Mouse (Mus musculus) adrenal gland, postnatal 36 days (tissue): Measurements from ENCODE around the gene Trit1. TPM values are rescaled to one million over a fixed set of nuclear protein-coding genes. Genes with fewer than 3 reads are reported as not detected.
"Not testable (repeated sequence)": the region's sequence is repeated elsewhere in the genome, so short reads cannot be mapped to it uniquely, and the experiment has no call there.

Experiments
- DNase-seq, 2 experiments: peaks; one replicate each; pipeline ENCODE4 v3.0.0; 2021; ENCODE audit warnings: mixed read lengths in 1 of 2
- long read RNA-seq, 2 experiments: library from polyadenylated mRNA; stranded (forward); transcript quantifications; one replicate each; pipeline ENCODE4 v2.0.0; 2021; ENCODE audit warnings: borderline sequencing depth in 2 of 2
- total RNA-seq, 2 experiments: library from RNA; stranded (reverse); gene quantifications; 2 replicates each; pipeline ENCODE4 v1.2.3; 2021

The Trit1 gene
- total RNA-seq = 10 to 100 TPM; 25.2 to 25.7 TPM
- long read RNA-seq, experiment 1, transcript Trit1-201 (11 exons, 2,074 nt) = major isoform, 21 of 31 reads
- long read RNA-seq, experiment 1, partial matches to known transcripts = 1 of 31 reads
- long read RNA-seq, experiment 1, other reads (novel, unspliced or antisense) = 7 of 31 reads
- long read RNA-seq, experiment 2, partial matches to known transcripts = 0 of 5 reads
- long read RNA-seq, experiment 2, other reads (novel, unspliced or antisense) = 3 of 5 reads

GRCm38 (mm10) chr4:123016451-123016957 is at the start of gene Trit1:
Trit1 (plus strand) TSS chr4:123016597.
- DNase-seq = peak; percentile 95

- no peak for DNase-seq
These were observed 48.3 kb upstream of the Trit1 start for GRCm38 (mm10) chr4:122968106-122968505.

GRCm38 (mm10) chr4:122971191-122971590 is 45.2 kb upstream of the Trit1 start:
- DNase-seq = no peak

- DNase-seq = no peak
These were observed 44.8 kb upstream of the Trit1 start for GRCm38 (mm10) chr4:122971646-122972045.

- no peak for DNase-seq
These were observed 44.3 kb upstream of the Trit1 start for GRCm38 (mm10) chr4:122972056-122972455.

- no peak for DNase-seq
These were observed 41.3 kb upstream of the Trit1 start for GRCm38 (mm10) chr4:122974976-122975520.

GRCm38 (mm10) chr4:122976885-122977284 is 39.5 kb upstream of the Trit1 start:
- no peak for DNase-seq

- DNase-seq = no peak
These were observed 37.5 kb upstream of the Trit1 start for GRCm38 (mm10) chr4:122978850-122979249.

- no peak for DNase-seq
These were observed 36.6 kb upstream of the Trit1 start for GRCm38 (mm10) chr4:122979826-122980225.

- DNase-seq = no peak
These were observed 35.7 kb upstream of the Trit1 start for GRCm38 (mm10) chr4:122980684-122981083.

GRCm38 (mm10) chr4:122981238-122981637 is 35.2 kb upstream of the Trit1 start:
- no peak for DNase-seq

GRCm38 (mm10) chr4:122981930-122982329 is 34.5 kb upstream of the Trit1 start:
- DNase-seq = no peak

- DNase-seq = no peak
These were observed 33.9 kb upstream of the Trit1 start for GRCm38 (mm10) chr4:122982537-122982936.

- DNase-seq = no peak
These were observed 32.7 kb upstream of the Trit1 start for GRCm38 (mm10) chr4:122983486-122984261.

GRCm38 (mm10) chr4:122985110-122985509 is 31.3 kb upstream of the Trit1 start:
- DNase-seq = peak in 1 of 2 experiments; percentile 57

- peak; percentile 24 to 39 for DNase-seq
These were observed 29.0 kb upstream of the Trit1 start for GRCm38 (mm10) chr4:122987421-122987820.

- DNase-seq = not testable (repeated sequence)
These were observed 28.4 kb upstream of the Trit1 start for GRCm38 (mm10) chr4:122988004-122988403.

GRCm38 (mm10) chr4:122991177-122991576 is 25.2 kb upstream of the Trit1 start:
- DNase-seq = no peak

- DNase-seq = no peak
These were observed 24.1 kb upstream of the Trit1 start for GRCm38 (mm10) chr4:122992276-122992675.

GRCm38 (mm10) chr4:122995404-122996220 is 20.8 kb upstream of the Trit1 start, which contains the start of gene Mycl:
Mycl (plus strand) TSS chr4:122995652.
- peak; percentile 82 to 92 for DNase-seq

- DNase-seq = peak; percentile 33 to 48
These were observed 20.2 kb upstream of the Trit1 start for GRCm38 (mm10) chr4:122996221-122996617.
